22 mouse cellular contexts compared by ENCODE assay signal in genomic region chr19:47646508-47647120, GRCm38 (mm10). TPM values are rescaled to one million over a fixed set of nuclear protein-coding genes. Genes with fewer than 3 reads are reported as not detected.
DNase-seq lines count a peak whose midpoint lies in the region; ATAC-seq and TF ChIP-seq lines count a peak whose summit lies in the region.
"Had no signal": no experiment of that assay in that cellular context is flagged by ENCODE, and none has a peak within 500 bp of the region (broad histone marks: within the 10 kb centered on the region; RNA-seq: fewer than 3 reads in every experiment).

No protein-coding gene starts in this region.

- no peak overlapping the region for H3K27ac ChIP-seq in kidney, postnatal 0 days
- no peak overlapping the region for H3K27ac ChIP-seq in kidney, embryonic 15.5 days
- H3K27ac ChIP-seq in lung, embryonic 16.5 days (ENCODE audit: low read length) = no peak overlapping the region
- H3K27ac ChIP-seq: embryonic facial prominence, embryonic 10.5 days; forebrain, embryonic 15.5 days; hindbrain, embryonic 13.5 days; limb, embryonic 12.5 days; liver, embryonic 14.5 days; macrophage; midbrain, embryonic 15.5 days; neural tube, embryonic 12.5 days had no signal

- H3K9me3 ChIP-seq in kidney, postnatal 0 days (replicated peaks; ENCODE audit: low read length) = no peaks in the 10 kb centered on the region
- H3K9me3 ChIP-seq in kidney, embryonic 15.5 days (replicated peaks) = no peaks in the 10 kb centered on the region
- no peaks in the 10 kb centered on the region for H3K9me3 ChIP-seq in lung, embryonic 16.5 days (ENCODE audit: control insufficient read depth, low read length)
- H3K9me3 ChIP-seq: embryonic facial prominence, embryonic 10.5 days; forebrain, embryonic 15.5 days; heart, embryonic 12.5 days; hindbrain, embryonic 13.5 days; limb, embryonic 12.5 days; midbrain, embryonic 15.5 days; neural tube, embryonic 12.5 days had no signal

- no peak overlapping the region for H3K4me3 ChIP-seq in kidney, postnatal 0 days (replicated peaks; ENCODE audit: low read depth, low read length)
- H3K4me3 ChIP-seq in kidney, embryonic 15.5 days (replicated peaks) = no peak overlapping the region
- no peak overlapping the region for H3K4me3 ChIP-seq in lung, embryonic 16.5 days (ENCODE audit: low read length)
- H3K4me3 ChIP-seq in lung, adult 2 months (replicated peaks; ENCODE audit: extremely low read depth, low read depth, low read length) = no peak overlapping the region
- H3K4me3 ChIP-seq: embryonic facial prominence, embryonic 10.5 days; forebrain, embryonic 15.5 days; heart, embryonic 12.5 days; hindbrain, embryonic 13.5 days; limb, embryonic 12.5 days; midbrain, embryonic 15.5 days; neural tube, embryonic 12.5 days had no signal

- H3K36me3 ChIP-seq in kidney, postnatal 0 days (ENCODE audit: insufficient read depth, low read length) = peaks cover 8% of the 10 kb centered on the region
- H3K36me3 ChIP-seq in kidney, embryonic 15.5 days = peaks cover 50% of the 10 kb centered on the region
- H3K36me3 ChIP-seq in lung, embryonic 16.5 days (ENCODE audit: control insufficient read depth, insufficient read depth, low read length) = peaks cover 15% of the 10 kb centered on the region

- no peak overlapping the region for H3K9ac ChIP-seq in kidney, postnatal 0 days (ENCODE audit: low read depth, low read length)
- no peak overlapping the region for H3K9ac ChIP-seq in kidney, embryonic 15.5 days
- no peak overlapping the region for H3K9ac ChIP-seq in lung, embryonic 16.5 days (ENCODE audit: low read length)
- H3K9ac ChIP-seq: forebrain, embryonic 15.5 days; heart, embryonic 12.5 days; hindbrain, embryonic 13.5 days; limb, embryonic 12.5 days; liver, embryonic 14.5 days; midbrain, embryonic 15.5 days; neural tube, embryonic 12.5 days had no signal

- peak; percentile 65; the same call in 1 of the 2 replicates for ATAC-seq in kidney, postnatal 0 days (replicated peaks; ENCODE audit: low FRiP score, low read depth)
- no peak for ATAC-seq in kidney, embryonic 15.5 days (replicated peaks; ENCODE audit: low FRiP score)
- peak; percentile 40; the same call in 1 of the 2 replicates for ATAC-seq in lung, embryonic 16.5 days (ENCODE audit: low read depth)
- ATAC-seq: forebrain, embryonic 15.5 days; midbrain, embryonic 15.5 days; Patski had no signal

- WGBS in kidney, postnatal 0 days = 85% methylated on average over 6 of the region's 6 CpGs
- WGBS in kidney, embryonic 15.5 days = 90% methylated on average over 6 of the region's 6 CpGs
- 59% methylated on average over 6 of the region's 6 CpGs for WGBS in lung, embryonic 16.5 days
- WGBS in lung, adult 2 months = 68% methylated on average over 6 of the region's 6 CpGs

- no peaks in the 10 kb centered on the region for H3K27me3 ChIP-seq in kidney, postnatal 0 days (ENCODE audit: insufficient read depth, low read length)
- H3K27me3 ChIP-seq in kidney, embryonic 15.5 days = no peaks in the 10 kb centered on the region
- H3K27me3 ChIP-seq in lung, embryonic 16.5 days (ENCODE audit: control insufficient read depth, insufficient read depth, low read depth, low read length) = no peaks in the 10 kb centered on the region
- H3K27me3 ChIP-seq: forebrain, embryonic 15.5 days; heart, embryonic 12.5 days; hindbrain, embryonic 13.5 days; limb, embryonic 12.5 days; midbrain, embryonic 15.5 days; neural tube, embryonic 12.5 days; Patski had no signal

- no peaks in the 10 kb centered on the region for H3K4me1 ChIP-seq in kidney, postnatal 0 days (replicated peaks; ENCODE audit: insufficient read depth, low read length)
- no peaks in the 10 kb centered on the region for H3K4me1 ChIP-seq in kidney, embryonic 15.5 days
- no peaks in the 10 kb centered on the region; the same call in 1 of the 2 replicates for H3K4me1 ChIP-seq in lung, embryonic 16.5 days (replicated peaks; ENCODE audit: control insufficient read depth, insufficient read depth, low read length)
- peaks cover 5% of the 10 kb centered on the region for H3K4me1 ChIP-seq in lung, adult 2 months (ENCODE audit: control insufficient read depth, insufficient read depth, low read length)
- H3K4me1 ChIP-seq: embryonic facial prominence, embryonic 10.5 days; forebrain, embryonic 15.5 days; hindbrain, embryonic 13.5 days; limb, embryonic 12.5 days; midbrain, embryonic 15.5 days; neural tube, embryonic 12.5 days had no signal

- H3K4me2 ChIP-seq in kidney, postnatal 0 days (ENCODE audit: low read length) = no peak overlapping the region
- no peak overlapping the region for H3K4me2 ChIP-seq in kidney, embryonic 15.5 days
- no peak overlapping the region for H3K4me2 ChIP-seq in lung, embryonic 16.5 days (ENCODE audit: low read depth, low read length)
- H3K4me2 ChIP-seq: forebrain, embryonic 15.5 days; heart, embryonic 12.5 days; hindbrain, embryonic 13.5 days; limb, embryonic 12.5 days; midbrain, embryonic 15.5 days; neural tube, embryonic 12.5 days had no signal

- TF ChIP-seq POLR2A in lung, adult 2 months (IDR thresholded peaks at IDR 0.05; ENCODE audit: borderline replicate concordance, extremely low read depth, low read depth, low read length) = no peak

- TF ChIP-seq CTCF in kidney, postnatal 0 days (IDR thresholded peaks at IDR 0.05; ENCODE audit: low read depth) = no peak
- TF ChIP-seq CTCF in lung, adult 2 months (IDR thresholded peaks at IDR 0.05; ENCODE audit: insufficient read depth, low read length) = no peak

- peak; percentile 84 for DNase-seq in heart, adult 11 months
- no peak for DNase-seq in heart, adult 18-20 months
- no peak for DNase-seq in kidney, postnatal 0 days (ENCODE audit: low spot score)
- no peak for DNase-seq in lung, adult 2 months
- DNase-seq in Muller cell, postnatal 12 days (ENCODE audit: inconsistent ontology term) = no peak
- DNase-seq: adrenal gland, adult 2 months; cerebellum, adult 18-20 months; kidney, adult 18-20 months; right cerebral cortex, postnatal 14 days had no signal

RNA-seq across cellular contexts. Expression of gene Col17a1, which starts 45.3 kb away (rescaled TPM):
- under 1 TPM in 1 of 2 experiments, not detected in 1; 0.13 TPM for total RNA-seq in heart, adult 18-20 months (2021)
- 0.34 and 0.43 TPM in 2 replicates for polyA plus RNA-seq in kidney, postnatal 0 days (2015; fragmentation: Nextera tagmentation; extraction: Ambion mirVana)
- 0.49 and 0.84 TPM in 2 replicates for polyA plus RNA-seq in kidney, embryonic 15.5 days (2015; fragmentation: Nextera tagmentation; extraction: Ambion mirVana)
- polyA plus RNA-seq in lung, embryonic 16.5 days (2015; fragmentation: Nextera tagmentation; extraction: Ambion mirVana) = 2.2 and 3.3 TPM in 2 replicates
- polyA plus RNA-seq in lung, adult 2 months (2012; rRNA removed) = 8.7 and 20.2 TPM in 2 replicates
- total RNA-seq: adrenal gland, adult 2 months; heart, postnatal 25 days had no signal
- polyA plus RNA-seq: macrophage had no signal
